ENCODE assay signal across 7 mouse cellular contexts in genomic region chr4:24897351-24897750, GRCm38 (mm10). TPM values are rescaled to one million over a fixed set of nuclear protein-coding genes. Genes with fewer than 3 reads are reported as not detected.
A peak's percentile ranks its signal among the peaks of the same experiment; 100 is the strongest.
DNase-seq lines count a peak whose midpoint lies in the region; ATAC-seq and TF ChIP-seq lines count a peak whose summit lies in the region.

No protein-coding gene starts in this region.

- no peak overlapping the region for H3K9ac ChIP-seq in lung, postnatal 0 days (replicated peaks; ENCODE audit: low read depth)
- peak overlapping the region; percentile 10; the same call in 1 of the 2 replicates for H3K9ac ChIP-seq in embryonic facial prominence, embryonic 11.5 days (replicated peaks; ENCODE audit: low read length)
- H3K9ac ChIP-seq in intestine, embryonic 16.5 days (ENCODE audit: low read depth, low read length): 0 out of 2 replicates have a peak overlapping the region, but pooled peaks have one; percentile 11
- 0 out of 2 replicates have a peak overlapping the region, but pooled peaks have one; percentile 72 for H3K9ac ChIP-seq in neural tube, embryonic 12.5 days

- no peaks in the 10 kb centered on the region for H3K4me1 ChIP-seq in lung, postnatal 0 days (ENCODE audit: insufficient read depth, low read depth, low read length)
- no peaks in the 10 kb centered on the region for H3K4me1 ChIP-seq in embryonic facial prominence, embryonic 11.5 days (ENCODE audit: control insufficient read depth, insufficient read depth, low read length)
- H3K4me1 ChIP-seq in intestine, embryonic 16.5 days (ENCODE audit: control insufficient read depth, insufficient read depth, low read length): peaks cover 9% of the 10 kb centered on the region
- peaks cover 7% of the 10 kb centered on the region; the same call in 1 of the 2 replicates for H3K4me1 ChIP-seq in neural tube, embryonic 12.5 days

- no peak for ATAC-seq in lung, postnatal 0 days
- ATAC-seq in embryonic facial prominence, embryonic 11.5 days (replicated peaks; ENCODE audit: insufficient number of reproducible peaks, low FRiP score, low TSS enrichment, low read depth): no peak
- peak; percentile 32 for ATAC-seq in intestine, embryonic 16.5 days
- peak; percentile 26 for ATAC-seq in neural tube, embryonic 12.5 days (ENCODE audit: low FRiP score, low read depth)

- 9% methylated on average over 7 of the region's 7 CpGs for whole genome bisulfite sequencing in lung, postnatal 0 days
- 23% methylated on average over 7 of the region's 7 CpGs for WGBS in embryonic facial prominence, embryonic 11.5 days
- 17% methylated on average over 7 of the region's 7 CpGs for WGBS in intestine, embryonic 16.5 days
- 23% methylated on average over 7 of the region's 7 CpGs for WGBS in neural tube, embryonic 12.5 days

- TF ChIP-seq CTCF in lung, postnatal 0 days (IDR thresholded peaks at IDR 0.05): no peak

- DNase-seq in lung, postnatal 0 days (ENCODE audit: low spot score): no peak
- no peak for DNase-seq in lung, postnatal 4 days
- no peak for DNase-seq in embryonic facial prominence, embryonic 11.5 days (ENCODE audit: low spot score)
- DNase-seq in B cell, adult 2 months: no peak
- DNase-seq in cerebellum, postnatal 14 days: no peak

- no peaks in the 10 kb centered on the region for H3K27me3 ChIP-seq in lung, postnatal 0 days (replicated peaks; ENCODE audit: insufficient read depth, low read length)
- H3K27me3 ChIP-seq in embryonic facial prominence, embryonic 11.5 days (ENCODE audit: control insufficient read depth, insufficient read depth, low read length): no peaks in the 10 kb centered on the region
- H3K27me3 ChIP-seq in intestine, embryonic 16.5 days (replicated peaks; ENCODE audit: control insufficient read depth, insufficient read depth, low read length): no peaks in the 10 kb centered on the region
- no peaks in the 10 kb centered on the region for H3K27me3 ChIP-seq in neural tube, embryonic 12.5 days (replicated peaks)

- H3K4me2 ChIP-seq in lung, postnatal 0 days (replicated peaks; ENCODE audit: low read depth, low read length): peak overlapping the region; percentile 70
- peak overlapping the region; percentile 62 for H3K4me2 ChIP-seq in embryonic facial prominence, embryonic 11.5 days (ENCODE audit: low read depth, low read length)
- H3K4me2 ChIP-seq in intestine, embryonic 16.5 days (ENCODE audit: low read depth, low read length): peak overlapping the region; percentile 83
- H3K4me2 ChIP-seq in neural tube, embryonic 12.5 days (replicated peaks): peak overlapping the region; percentile 70

- H3K36me3 ChIP-seq in lung, postnatal 0 days (ENCODE audit: insufficient read depth, low read length): no peaks in the 10 kb centered on the region
- peaks cover 3% of the 10 kb centered on the region; the same call in 1 of the 2 replicates for H3K36me3 ChIP-seq in embryonic facial prominence, embryonic 11.5 days (replicated peaks; ENCODE audit: control insufficient read depth, insufficient read depth, low read depth, low read length)
- H3K36me3 ChIP-seq in intestine, embryonic 16.5 days (ENCODE audit: control insufficient read depth, insufficient read depth, low read length): no peaks in the 10 kb centered on the region
- peaks cover 9% of the 10 kb centered on the region; the same call in 1 of the 2 replicates for H3K36me3 ChIP-seq in neural tube, embryonic 12.5 days

- H3K27ac ChIP-seq in lung, postnatal 0 days (ENCODE audit: low read length): no peak overlapping the region
- H3K27ac ChIP-seq in embryonic facial prominence, embryonic 11.5 days (replicated peaks; ENCODE audit: low read depth, low read length): no peak overlapping the region
- no peak overlapping the region for H3K27ac ChIP-seq in intestine, embryonic 16.5 days (ENCODE audit: low read length)
- no peak overlapping the region for H3K27ac ChIP-seq in neural tube, embryonic 12.5 days

- H3K9me3 ChIP-seq in lung, postnatal 0 days (ENCODE audit: low read length): no peaks in the 10 kb centered on the region
- H3K9me3 ChIP-seq in embryonic facial prominence, embryonic 11.5 days (replicated peaks; ENCODE audit: control insufficient read depth, low read length): no peaks in the 10 kb centered on the region
- H3K9me3 ChIP-seq in intestine, embryonic 16.5 days (ENCODE audit: control insufficient read depth, low read length): no peaks in the 10 kb centered on the region
- no peaks in the 10 kb centered on the region for H3K9me3 ChIP-seq in neural tube, embryonic 12.5 days

- TF ChIP-seq EP300 in lung, postnatal 0 days (IDR thresholded peaks at IDR 0.05): no peak

- H3K4me3 ChIP-seq in lung, postnatal 0 days (ENCODE audit: low read depth, low read length): peak overlapping the region; percentile 85
- H3K4me3 ChIP-seq in embryonic facial prominence, embryonic 11.5 days (ENCODE audit: low read depth, low read length): peak overlapping the region; percentile 81
- H3K4me3 ChIP-seq in intestine, embryonic 16.5 days (ENCODE audit: low read length): peak overlapping the region; percentile 93
- H3K4me3 ChIP-seq in neural tube, embryonic 12.5 days: peak overlapping the region; percentile 78

RNA-seq across cellular contexts. Expression of gene Ndufaf4, which starts 0.5 kb away (rescaled TPM):
- polyA plus RNA-seq in lung, postnatal 0 days (2015; fragmentation: Nextera tagmentation; extraction: Ambion mirVana): 19.9 and 23.1 TPM in 2 replicates
- polyA plus RNA-seq in embryonic facial prominence, embryonic 11.5 days (2014; fragmentation: Nextera tagmentation; extraction: Ambion mirVana): 74.2 and 75.5 TPM in 2 replicates
- 50.2 and 55.8 TPM in 2 replicates for polyA plus RNA-seq in intestine, embryonic 16.5 days (2015; fragmentation: Nextera tagmentation; extraction: Ambion mirVana)
- polyA plus RNA-seq in neural tube, embryonic 12.5 days (2016; fragmentation: Nextera tagmentation; extraction: Ambion mirVana): 54.1 and 56.9 TPM in 2 replicates

RNA-seq across cellular contexts. Expression of gene Klhl32, which starts 46.4 kb away (rescaled TPM):
- 0.95 and 1.2 TPM in 2 replicates for polyA plus RNA-seq in lung, postnatal 0 days (2015; fragmentation: Nextera tagmentation; extraction: Ambion mirVana)
- 1.7 and 2.6 TPM in 2 replicates for polyA plus RNA-seq in embryonic facial prominence, embryonic 11.5 days (2014; fragmentation: Nextera tagmentation; extraction: Ambion mirVana)
- 3.3 and 3.5 TPM in 2 replicates for polyA plus RNA-seq in intestine, embryonic 16.5 days (2015; fragmentation: Nextera tagmentation; extraction: Ambion mirVana)
- polyA plus RNA-seq in neural tube, embryonic 12.5 days (2016; fragmentation: Nextera tagmentation; extraction: Ambion mirVana): 15.4 and 15.7 TPM in 2 replicates

Comparison
In these comparisons a context has a peak if more than half of its experiments do, and no peak if none do; other contexts are left out.
1. ATAC-seq: peak in intestine, embryonic 16.5 days (single experiment) and neural tube, embryonic 12.5 days (single experiment); none in lung, postnatal 0 days (single experiment) and embryonic facial prominence, embryonic 11.5 days (single experiment).
2. Peak in every context shown above with its lines, with median percentiles within 50 percentile points of each other: H3K4me2 ChIP-seq and H3K4me3 ChIP-seq.